Mouse (Mus musculus) spleen, adult 2 months (tissue): ENCODE measurements around the gene Selenof.

Experiments used
- CTCF ChIP-seq: fragments of 200-500 bp; IDR thresholded peaks from 2 replicates; pipeline ENCODE4 v1.5.1; 2011; ENCODE audit warnings: mild to moderate bottlenecking, inconsistent platforms; ENCODE audit not compliant: insufficient read depth, insufficient read length, insufficient replicate concordance; ENCODE audit errors: extremely low read depth
- POLR2A ChIP-seq: fragments of 200-500 bp; IDR thresholded peaks from 2 replicates; pipeline ENCODE4 v1.6.1; 2011; ENCODE audit warnings: low read depth, low read length, inconsistent platforms

DNA sequence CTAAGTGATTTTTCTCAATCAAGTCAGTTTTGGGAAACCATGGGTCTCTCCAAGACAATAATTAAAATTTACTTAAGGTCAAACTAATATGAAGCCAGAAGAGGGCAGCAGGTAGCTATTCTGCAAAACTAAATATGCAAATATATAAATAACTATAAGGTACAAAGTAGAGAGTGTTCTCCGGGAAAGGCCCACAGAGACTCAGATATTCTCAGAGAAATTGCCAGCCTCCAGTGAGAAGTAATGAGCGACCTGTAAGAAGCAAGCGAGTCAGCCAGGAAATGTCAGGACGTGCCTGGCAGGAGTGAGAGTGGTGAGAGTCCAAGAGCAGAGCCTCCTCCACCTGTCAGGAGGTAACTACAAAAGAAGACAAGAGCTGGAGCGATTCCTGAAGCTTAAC, 39.1 kb upstream of the Selenof start:
- TF ChIP-seq POLR2A: no peak
- no peak for TF ChIP-seq CTCF
